Mouse (Mus musculus): ENCODE measurements around the gene Chrne. TPM values are rescaled to one million over a fixed set of nuclear protein-coding genes. Genes with fewer than 3 reads are reported as not detected.

Chrne gene
- not detected in 2 replicates for total RNA-seq (2014; rRNA removed)
- polyA plus RNA-seq (2015; fragmentation: Nextera tagmentation; extraction: Ambion mirVana) = 0.78 and 1.1 TPM in 2 replicates

- no peak for DNase-seq (ENCODE audit: low spot score)
- H3K27me3 ChIP-seq (ENCODE audit: insufficient read depth, low read length) = no peaks in the 10 kb centered on the region
- no peak within 1 kb of the TSS for H3K4me3 ChIP-seq (ENCODE audit: low read depth, low read length)
- H3K9me3 ChIP-seq (ENCODE audit: low read length) = no peaks in the 10 kb centered on the region
- no peaks in the 10 kb centered on the region for H3K4me1 ChIP-seq (ENCODE audit: insufficient read depth, low read length)
- TF ChIP-seq CTCF (IDR thresholded peaks at IDR 0.05) = no peak
- WGBS = 29% methylated on average over 1 of the region's 1 CpGs
- no peak for ATAC-seq (ENCODE audit: low FRiP score)
- no peaks in the 10 kb centered on the region for H3K36me3 ChIP-seq (ENCODE audit: insufficient read depth, low read length)
- H3K9ac ChIP-seq (replicated peaks; ENCODE audit: low read length, poor library complexity, severe bottlenecking) = no peak within 1 kb of the TSS
- H3K27ac ChIP-seq (ENCODE audit: low read depth, low read length) = no peak within 1 kb of the TSS
- no peak within 1 kb of the TSS for H3K4me2 ChIP-seq (ENCODE audit: low read depth, low read length, poor library complexity, severe bottlenecking)
These were observed at the start of gene Chrne for GRCm38 (mm10) chr11:70619101-70619500. Gene Chrne, minus strand, starts transcription at chr11:70619216.

GRCm38 (mm10) chr11:70668335-70668770, 49.3 kb upstream of the Chrne start:
- H3K9ac ChIP-seq (replicated peaks; ENCODE audit: low read length, poor library complexity, severe bottlenecking) = peak overlapping the region; percentile 2
- 2% methylated on average over 15 of the region's 15 CpGs for WGBS
- H3K4me3 ChIP-seq (ENCODE audit: low read depth, low read length) = peak overlapping the region; percentile 57
- DNase-seq (ENCODE audit: low spot score) (no peak), ATAC-seq (ENCODE audit: low FRiP score) (no peak; the same call in 1 of the 2 replicates)
- peak overlapping the region; percentile 58 for H3K4me2 ChIP-seq (ENCODE audit: low read depth, low read length, poor library complexity, severe bottlenecking)
- H3K27ac ChIP-seq (ENCODE audit: low read depth, low read length) = peak overlapping the region; percentile 60
- no peak for TF ChIP-seq CTCF (IDR thresholded peaks at IDR 0.05)
- H3K36me3 ChIP-seq (ENCODE audit: insufficient read depth, low read length) = peaks cover 20% of the 10 kb centered on the region
- H3K27me3 ChIP-seq (ENCODE audit: insufficient read depth, low read length) = no peaks in the 10 kb centered on the region
- H3K9me3 ChIP-seq (ENCODE audit: low read length) = no peaks in the 10 kb centered on the region
- 0 out of 2 replicates have a peak, but pooled peaks cover 6% of the 10 kb centered on the region for H3K4me1 ChIP-seq (ENCODE audit: insufficient read depth, low read length)

GRCm38 (mm10) chr11:70667271-70668150, 48.5 kb upstream of the Chrne start:
- TF ChIP-seq CTCF (IDR thresholded peaks at IDR 0.05) = no peak
- Histone ChIP-seq H3K4me1 (ENCODE audit: insufficient read depth, low read length) (0 out of 2 replicates have a peak, but pooled peaks cover 6% of the 10 kb centered on the region), H3K9ac (replicated peaks; ENCODE audit: low read length, poor library complexity, severe bottlenecking) (peak overlapping the region; percentile 2; the same call in 1 of the 2 replicates), H3K4me2 (ENCODE audit: low read depth, low read length, poor library complexity, severe bottlenecking) (peak overlapping the region; percentile 58), H3K27me3 (ENCODE audit: insufficient read depth, low read length) (no peaks in the 10 kb centered on the region), H3K27ac (ENCODE audit: low read depth, low read length) (peak overlapping the region; percentile 60; the same call in 1 of the 2 replicates), H3K9me3 (ENCODE audit: low read length) (no peaks in the 10 kb centered on the region), H3K36me3 (ENCODE audit: insufficient read depth, low read length) (peaks cover 26% of the 10 kb centered on the region), H3K4me3 (ENCODE audit: low read depth, low read length) (peak overlapping the region; percentile 57; the same call in 1 of the 2 replicates)
- ATAC-seq (ENCODE audit: low FRiP score) (no peak), DNase-seq (ENCODE audit: low spot score) (no peak)
- 76% methylated on average over 14 of the region's 14 CpGs for WGBS

- H3K9ac ChIP-seq (replicated peaks; ENCODE audit: low read length, poor library complexity, severe bottlenecking) = no peak overlapping the region
These were observed 47.7 kb upstream of the Chrne start for GRCm38 (mm10) chr11:70666687-70667086.

GRCm38 (mm10) chr11:70664741-70665140, 45.7 kb upstream of the Chrne start:
- ATAC-seq (ENCODE audit: low FRiP score) (no peak), DNase-seq (ENCODE audit: low spot score) (no peak)
- WGBS = 94% methylated on average over 9 of the region's 9 CpGs
- 0 out of 2 replicates have a peak, but pooled peaks have one; percentile 3 for TF ChIP-seq CTCF (IDR thresholded peaks at IDR 0.05)
- H3K9ac ChIP-seq (replicated peaks; ENCODE audit: low read length, poor library complexity, severe bottlenecking) = no peak overlapping the region
- H3K27ac ChIP-seq (ENCODE audit: low read depth, low read length) = no peak overlapping the region
- H3K36me3 ChIP-seq (ENCODE audit: insufficient read depth, low read length) = peaks cover 33% of the 10 kb centered on the region
- no peak overlapping the region for H3K4me3 ChIP-seq (ENCODE audit: low read depth, low read length)
- no peaks in the 10 kb centered on the region for H3K9me3 ChIP-seq (ENCODE audit: low read length)
- no peaks in the 10 kb centered on the region for H3K4me1 ChIP-seq (ENCODE audit: insufficient read depth, low read length)
- H3K27me3 ChIP-seq (ENCODE audit: insufficient read depth, low read length) = no peaks in the 10 kb centered on the region
- H3K4me2 ChIP-seq (ENCODE audit: low read depth, low read length, poor library complexity, severe bottlenecking) = no peak overlapping the region

More at GRCm38 (mm10) chr11:70666687-70667086, 47.7 kb upstream of the Chrne start:
- Histone ChIP-seq H3K27ac (ENCODE audit: low read depth, low read length) (no peak overlapping the region), H3K4me3 (ENCODE audit: low read depth, low read length) (no peak overlapping the region), H3K9me3 (ENCODE audit: low read length) (no peaks in the 10 kb centered on the region), H3K4me1 (ENCODE audit: insufficient read depth, low read length) (0 out of 2 replicates have a peak, but pooled peaks cover 6% of the 10 kb centered on the region), H3K36me3 (ENCODE audit: insufficient read depth, low read length) (peaks cover 29% of the 10 kb centered on the region), H3K27me3 (ENCODE audit: insufficient read depth, low read length) (no peaks in the 10 kb centered on the region), H3K4me2 (ENCODE audit: low read depth, low read length, poor library complexity, severe bottlenecking) (no peak overlapping the region)
- 93% methylated on average over 8 of the region's 8 CpGs for WGBS
- no peak for TF ChIP-seq CTCF (IDR thresholded peaks at IDR 0.05)
- DNase-seq (ENCODE audit: low spot score) = no peak
- ATAC-seq (ENCODE audit: low FRiP score) = no peak

GRCm38 (mm10) chr11:70663957-70664356, 44.9 kb upstream of the Chrne start:
- Histone ChIP-seq H3K9ac (replicated peaks; ENCODE audit: low read length, poor library complexity, severe bottlenecking) (no peak overlapping the region), H3K9me3 (ENCODE audit: low read length) (no peaks in the 10 kb centered on the region), H3K4me3 (ENCODE audit: low read depth, low read length) (no peak overlapping the region), H3K4me2 (ENCODE audit: low read depth, low read length, poor library complexity, severe bottlenecking) (no peak overlapping the region), H3K36me3 (ENCODE audit: insufficient read depth, low read length) (peaks cover 33% of the 10 kb centered on the region), H3K27me3 (ENCODE audit: insufficient read depth, low read length) (no peaks in the 10 kb centered on the region), H3K4me1 (ENCODE audit: insufficient read depth, low read length) (no peaks in the 10 kb centered on the region), H3K27ac (ENCODE audit: low read depth, low read length) (no peak overlapping the region)
- no peak for TF ChIP-seq CTCF (IDR thresholded peaks at IDR 0.05)
- WGBS = 88% methylated on average over 6 of the region's 6 CpGs
- no peak for DNase-seq (ENCODE audit: low spot score)
- ATAC-seq (ENCODE audit: low FRiP score) = no peak

All from midbrain, postnatal 0 days (tissue).